Mouse (Mus musculus) kidney, postnatal 10 days (tissue): ENCODE data around the gene Kndc1.

ENCODE experiments used
- DNase-seq: peaks from one replicate; pipeline ENCODE4 v3.0.0; 2021; ENCODE audit warnings: mixed read lengths

Gene Kndc1

DNA sequence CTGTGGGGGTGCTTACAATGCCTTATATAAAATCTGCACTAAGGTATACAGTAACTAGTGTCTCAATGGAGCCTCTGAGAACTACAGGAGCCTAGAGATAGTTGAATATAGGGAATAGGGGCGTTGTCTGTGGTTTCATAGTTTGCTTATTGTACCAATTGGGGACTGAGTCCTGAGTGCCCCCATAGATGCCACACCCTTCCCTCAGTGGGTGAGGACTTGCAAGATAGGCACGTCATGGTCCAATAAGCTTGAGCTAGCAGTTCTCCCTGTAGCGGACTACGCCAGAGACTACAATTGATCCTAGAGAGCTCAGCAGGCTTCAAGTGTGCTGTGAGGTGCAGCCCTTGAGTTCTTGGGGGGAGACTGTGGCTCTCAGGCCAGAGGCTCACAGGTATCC is 61.0 kb downstream of the Kndc1 start:
- DNase-seq, result no peak

DNA sequence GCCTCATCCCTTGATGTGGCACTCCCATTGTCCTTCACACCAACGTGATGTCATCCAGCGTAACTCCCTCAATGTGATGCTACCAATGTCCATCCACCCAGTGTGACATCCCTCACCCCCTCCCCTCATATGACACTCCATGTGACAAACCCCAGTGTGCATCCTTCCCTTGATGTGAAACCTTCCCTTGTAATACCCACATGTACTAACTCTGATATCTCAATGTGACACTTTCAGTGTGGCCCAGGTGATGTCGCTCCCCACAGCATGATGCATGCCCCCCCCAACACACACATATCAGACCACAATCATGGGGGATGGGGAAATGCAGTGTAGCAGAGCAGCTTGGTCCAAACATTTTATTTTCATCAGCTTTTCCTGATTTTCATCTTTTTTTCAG is 62.2 kb downstream of the Kndc1 start:
- no peak for DNase-seq

DNA sequence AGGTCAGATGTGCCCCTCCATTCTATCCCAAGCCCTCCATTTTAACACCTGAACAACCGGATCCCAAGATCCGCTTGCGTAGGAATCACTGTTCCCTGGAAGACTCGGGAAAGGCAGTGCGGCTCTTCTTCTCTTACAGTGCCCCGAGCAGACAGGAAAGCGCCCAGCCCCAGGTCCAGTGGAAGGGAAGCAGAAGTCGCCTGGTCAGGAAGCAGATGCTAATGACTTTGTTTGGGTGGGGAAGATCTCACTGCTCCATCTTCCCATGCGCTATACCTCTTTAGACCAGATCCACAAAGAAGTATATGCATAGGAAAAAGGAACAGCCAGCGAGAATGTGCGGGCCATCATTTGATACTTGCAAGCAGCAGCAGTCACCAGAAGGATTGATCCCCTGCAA is 62.9 kb downstream of the Kndc1 start:
- peak; percentile 48 for DNase-seq

DNA sequence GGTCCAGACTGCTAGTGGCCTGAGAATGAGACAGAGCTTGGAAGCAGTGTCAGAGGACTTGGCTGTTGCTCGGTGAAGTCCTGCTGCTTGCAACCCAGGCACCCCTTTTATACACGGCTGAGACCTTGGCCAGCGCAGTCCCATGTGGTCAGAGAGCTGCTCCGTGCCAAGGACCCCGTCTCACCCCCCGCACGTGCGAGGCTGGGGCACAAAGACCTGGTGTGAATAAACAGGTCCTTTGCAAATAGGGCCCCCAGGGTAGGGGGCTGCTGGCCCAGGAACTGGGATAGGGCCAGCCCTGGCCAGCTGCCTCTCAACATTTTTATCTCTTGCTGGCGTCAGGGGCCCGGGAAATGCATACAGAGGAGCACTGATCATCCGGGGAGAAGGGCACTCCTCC is 63.5 kb downstream of the Kndc1 start:
- DNase-seq, result no peak

DNA sequence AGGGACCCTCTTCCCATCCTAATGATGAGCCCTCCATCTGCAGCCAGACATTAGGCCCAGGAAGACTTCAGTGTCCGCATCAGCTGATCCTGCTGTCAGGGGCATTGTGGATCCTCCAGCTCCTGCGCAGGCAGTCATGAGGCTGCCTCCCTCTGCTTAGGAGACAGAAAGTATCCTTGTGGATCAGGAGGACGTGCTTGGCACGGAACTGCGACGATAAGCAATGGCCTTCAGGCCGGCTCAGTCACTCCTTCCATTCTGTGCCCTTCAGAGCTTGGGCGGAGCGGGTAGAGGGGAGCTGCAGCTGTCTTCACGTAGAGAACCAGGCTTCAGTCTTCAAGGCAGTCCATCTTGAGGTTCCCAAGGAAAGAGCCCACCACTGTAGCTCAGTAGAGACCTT is 66.6 kb downstream of the Kndc1 start:
- DNase-seq, result no peak

DNA sequence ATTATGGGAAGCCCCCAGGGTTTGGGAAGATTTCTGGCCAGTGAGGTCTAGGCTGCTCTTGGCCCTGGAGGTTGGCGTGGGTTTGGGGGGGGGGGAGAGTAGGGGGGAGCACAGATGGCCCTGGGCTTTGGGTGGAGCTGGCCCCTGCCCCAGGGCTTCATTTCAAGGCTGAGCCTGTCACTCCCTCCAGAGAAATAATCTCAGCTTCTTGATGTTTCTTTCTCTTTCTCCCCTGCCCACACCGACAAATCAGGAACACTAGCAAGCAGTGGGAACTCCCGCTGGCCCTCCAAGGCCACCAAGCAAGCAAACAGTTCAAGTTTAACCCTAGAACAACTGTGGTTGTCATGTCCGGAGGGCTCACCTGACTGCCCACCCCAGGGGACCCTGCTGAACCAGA is 69.3 kb downstream of the Kndc1 start:
- DNase-seq, result no peak

DNA sequence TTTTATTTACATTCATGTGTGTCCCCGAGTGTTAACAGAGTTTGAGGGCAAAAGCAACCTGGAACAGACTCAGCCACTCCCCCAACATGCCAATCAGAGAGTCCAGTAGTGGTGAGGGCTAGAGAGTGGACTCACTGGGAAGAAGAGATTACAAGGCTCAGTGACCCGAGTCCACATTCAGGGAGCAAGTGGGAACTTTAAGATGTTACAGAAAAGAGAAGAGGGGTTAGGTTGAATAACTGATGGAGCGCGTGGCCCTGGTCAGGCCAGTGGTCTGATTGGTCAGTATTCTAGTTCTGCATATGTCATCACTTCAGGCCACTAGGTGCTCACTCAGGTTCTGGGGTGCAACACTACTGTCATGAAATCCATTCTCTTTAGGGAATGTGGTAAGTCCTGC is 72.7 kb downstream of the Kndc1 start:
- no peak for DNase-seq

DNA sequence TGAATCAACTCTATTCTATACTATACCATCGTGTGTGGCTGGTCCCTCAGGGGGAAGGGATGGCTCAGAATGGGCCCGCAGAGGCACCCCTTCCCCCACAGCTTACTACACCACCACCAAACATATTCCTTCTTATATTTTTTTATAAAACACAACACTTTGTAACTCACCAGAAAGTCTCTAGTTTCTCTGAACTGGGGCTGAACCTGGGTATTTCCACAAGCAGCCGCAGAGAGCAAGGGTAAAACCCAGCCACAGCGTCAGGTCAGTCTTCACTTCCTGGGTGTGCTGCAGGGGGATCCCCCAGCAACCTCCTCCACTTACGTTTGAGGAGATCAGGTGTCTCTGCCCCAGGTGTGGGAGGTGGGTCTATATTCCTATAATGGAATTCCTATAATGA is 73.9 kb downstream of the Kndc1 start:
- DNase-seq, result no peak

DNA sequence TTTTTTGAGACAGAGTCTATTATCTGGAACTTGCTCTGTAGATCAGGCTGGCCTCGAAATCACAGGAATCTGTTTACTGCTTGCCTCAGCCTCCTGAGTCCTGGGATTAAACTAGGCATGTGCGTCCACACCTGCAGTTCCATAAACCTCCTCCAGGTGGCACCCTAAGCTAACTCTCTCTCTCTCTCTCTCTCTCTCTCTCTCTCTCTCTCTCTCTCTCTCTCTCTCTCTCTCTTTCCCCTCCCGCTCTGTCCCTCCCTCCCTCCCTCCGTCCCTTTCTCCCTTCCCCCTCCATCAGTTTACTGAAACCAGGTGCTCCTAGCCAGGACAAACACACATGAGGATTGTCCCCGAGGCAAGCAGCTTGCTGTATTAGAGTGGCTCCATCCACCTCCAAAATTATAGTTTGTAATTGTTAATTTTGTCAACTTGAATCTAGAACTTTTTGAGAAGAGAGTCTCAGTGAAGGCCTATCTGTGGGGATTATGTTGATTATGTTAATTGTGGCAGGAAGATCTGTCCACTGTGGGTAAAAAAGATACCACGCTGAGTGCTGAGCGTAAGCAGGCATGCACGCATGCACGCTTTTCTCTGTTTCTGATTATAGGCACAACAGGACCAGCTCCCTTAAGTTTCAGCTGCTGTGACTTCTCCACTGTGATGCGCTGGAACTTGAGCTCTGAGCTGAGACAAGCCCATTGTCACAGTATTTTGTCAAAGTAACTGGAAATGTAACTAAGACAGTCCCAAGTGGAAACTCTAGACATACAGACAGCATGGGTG is 75.0 kb downstream of the Kndc1 start:
- peak; percentile 92 for DNase-seq

DNA sequence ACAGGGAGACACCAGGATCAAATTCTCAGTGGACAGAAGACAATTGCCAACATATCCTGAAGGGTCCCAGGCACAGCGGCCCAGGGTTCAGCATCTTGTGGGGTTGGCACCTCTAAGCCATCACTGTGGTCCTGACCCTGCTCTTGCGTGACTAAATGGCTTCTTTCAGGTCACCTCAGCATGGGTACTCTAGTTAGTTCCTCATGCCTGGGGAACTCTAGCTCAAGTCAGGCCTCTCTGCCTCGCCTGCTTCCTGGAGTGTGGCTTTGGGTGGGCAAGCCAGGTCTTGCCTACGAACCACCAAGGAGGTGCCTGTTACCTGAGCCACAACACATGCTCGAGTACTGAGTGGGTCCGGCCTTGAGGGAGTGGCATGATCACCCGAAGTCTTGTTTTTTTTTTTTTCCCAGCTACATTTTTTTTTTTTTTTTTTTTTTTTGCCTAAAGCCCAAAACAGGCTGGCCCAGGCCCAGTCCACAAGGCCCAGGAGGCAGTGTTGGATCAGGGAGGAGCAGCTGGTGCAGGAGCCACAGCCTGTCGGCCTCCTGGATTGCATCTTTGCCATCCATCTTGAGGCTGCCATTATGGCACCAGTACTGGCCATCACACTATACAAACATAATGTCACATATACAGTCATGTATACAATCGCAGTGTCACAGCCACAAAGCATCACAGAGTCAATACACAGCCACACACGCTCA is 75.9 kb downstream of the Kndc1 start:
- DNase-seq, result no peak

DNA sequence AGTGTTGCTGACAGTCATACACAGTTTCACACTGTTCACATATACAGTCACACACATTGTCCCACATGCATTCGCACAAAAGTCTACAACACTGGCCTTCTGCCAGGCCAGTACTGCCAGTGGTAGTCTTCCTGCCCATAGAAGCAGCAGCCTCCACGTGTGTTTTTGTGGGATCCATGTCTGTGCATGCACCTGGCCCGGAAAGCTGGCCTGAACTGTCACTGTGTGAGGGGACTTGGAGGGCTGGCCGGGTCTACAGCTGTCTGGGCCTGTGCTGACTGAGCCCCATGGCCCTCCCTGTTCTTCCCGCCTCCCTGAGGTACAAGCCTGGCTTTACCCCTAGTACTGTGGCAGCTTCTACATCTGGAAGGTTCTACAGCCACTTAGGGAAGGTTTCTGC is 76.5 kb downstream of the Kndc1 start:
- no peak for DNase-seq

DNA sequence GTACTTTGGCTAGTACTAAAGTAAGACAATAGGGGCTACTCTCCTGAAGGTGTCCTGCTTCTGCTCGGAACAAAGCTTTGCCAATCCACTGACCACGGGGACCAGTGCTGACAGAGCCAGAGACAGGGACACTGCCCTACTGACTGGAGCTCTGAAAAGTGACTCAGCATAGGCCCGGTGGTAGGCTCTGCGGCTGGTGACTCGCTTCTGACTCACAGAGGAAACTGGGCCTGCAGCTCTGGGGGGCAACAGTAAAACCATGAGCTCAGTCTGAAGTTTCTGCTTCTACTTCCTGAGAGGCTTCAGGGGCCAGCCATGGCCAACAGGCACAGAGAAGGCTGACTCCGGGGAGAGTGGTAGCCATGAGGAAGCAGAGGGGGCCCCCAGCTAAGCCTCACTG is 76.9 kb downstream of the Kndc1 start:
- DNase-seq, result no peak

DNA sequence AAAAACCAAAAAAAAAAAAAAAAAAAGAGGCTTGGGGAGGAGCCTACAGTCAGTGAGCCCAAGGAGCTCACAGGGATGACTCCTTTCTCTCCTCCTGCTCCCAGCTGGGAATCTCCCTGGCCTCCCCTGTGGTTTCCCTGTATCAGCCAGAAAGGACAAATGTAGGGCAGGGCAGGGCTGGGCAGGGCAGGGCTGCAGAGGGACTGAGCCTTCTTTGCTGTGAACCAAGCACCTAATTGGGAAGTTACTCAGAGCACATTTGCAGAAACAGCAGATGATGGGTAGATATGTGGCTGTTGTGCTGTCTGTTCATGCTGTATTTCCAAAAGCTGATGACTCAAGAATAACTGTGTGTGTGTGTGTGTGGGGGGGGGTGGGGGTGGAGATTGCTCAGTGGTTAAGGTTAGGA is 78.4 kb downstream of the Kndc1 start:
- no peak for DNase-seq

DNA sequence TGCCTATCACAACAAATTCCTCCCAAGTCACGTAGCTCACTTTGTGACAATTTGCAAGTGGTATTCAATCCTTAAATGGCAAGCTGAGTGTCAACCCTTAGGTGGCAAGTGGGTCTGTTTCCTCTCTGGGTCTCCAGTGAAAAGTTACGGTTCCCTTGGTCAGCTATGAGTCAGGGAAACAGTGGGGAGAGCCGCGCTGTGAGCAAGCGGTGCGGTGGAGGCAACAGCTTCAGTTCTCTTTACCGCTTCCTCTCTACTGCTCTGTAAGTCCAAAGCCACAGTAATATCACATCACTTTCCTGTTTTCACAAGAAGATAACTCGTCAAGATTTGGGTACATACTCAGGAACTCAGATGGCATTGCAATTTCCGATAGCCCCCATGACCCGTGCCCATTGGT is 79.8 kb downstream of the Kndc1 start:
- no peak for DNase-seq

DNA sequence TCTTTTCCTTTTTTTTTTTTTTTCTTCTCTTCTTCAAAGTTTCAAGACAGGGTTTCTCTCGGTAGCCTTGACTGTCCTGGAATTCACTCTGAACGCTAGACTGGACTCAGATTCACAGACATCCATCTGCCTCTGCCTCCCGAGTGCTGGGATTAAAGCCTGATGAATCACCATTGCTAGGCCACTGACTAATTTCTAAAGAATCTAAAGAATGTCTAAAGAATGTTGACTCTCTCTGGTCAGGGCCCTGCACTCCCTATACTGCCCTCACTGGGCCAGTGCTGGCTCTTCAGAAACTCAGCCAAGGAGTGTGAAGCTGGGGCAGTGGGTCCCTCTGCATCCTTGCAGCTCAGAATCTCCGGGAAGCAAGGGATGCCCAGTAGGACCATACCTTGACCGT is 81.0 kb downstream of the Kndc1 start:
- DNase-seq, result no peak

DNA sequence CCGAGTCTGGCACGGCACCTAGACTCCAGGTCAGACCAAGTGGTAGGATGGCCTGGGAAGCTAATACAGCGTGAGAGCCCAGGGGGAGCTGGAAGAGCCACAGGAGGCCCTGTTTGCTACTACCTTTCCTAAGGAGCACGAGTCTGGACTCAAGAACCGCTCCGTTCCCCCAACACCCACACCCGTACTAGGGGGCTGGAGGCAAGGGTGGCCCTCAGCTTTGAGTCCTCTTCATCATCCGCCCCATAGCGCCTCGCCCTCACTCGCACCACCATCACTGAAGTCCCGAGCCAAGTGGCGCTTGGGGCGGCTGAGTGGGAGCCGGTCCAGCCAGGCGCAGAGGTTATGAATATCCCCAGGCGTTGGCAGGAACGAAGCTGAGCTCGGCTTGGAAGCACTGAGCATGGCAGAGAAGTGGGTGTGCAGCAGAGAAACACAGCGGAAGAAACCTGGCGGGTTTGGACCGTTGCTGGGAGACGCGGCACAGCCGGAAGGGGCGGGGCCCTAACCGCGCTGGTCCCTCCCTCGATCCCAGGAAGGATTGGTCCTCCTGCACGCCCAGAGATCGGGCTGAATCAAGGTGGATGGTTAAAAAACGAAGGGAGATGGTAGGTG is 83.9 kb downstream of the Kndc1 start, which contains the start of gene 6430531B16Rik:
6430531B16Rik (minus strand) TSS at position 478 of the 615 bp plus-strand sequence.
- DNase-seq, result peak; percentile 87

DNA sequence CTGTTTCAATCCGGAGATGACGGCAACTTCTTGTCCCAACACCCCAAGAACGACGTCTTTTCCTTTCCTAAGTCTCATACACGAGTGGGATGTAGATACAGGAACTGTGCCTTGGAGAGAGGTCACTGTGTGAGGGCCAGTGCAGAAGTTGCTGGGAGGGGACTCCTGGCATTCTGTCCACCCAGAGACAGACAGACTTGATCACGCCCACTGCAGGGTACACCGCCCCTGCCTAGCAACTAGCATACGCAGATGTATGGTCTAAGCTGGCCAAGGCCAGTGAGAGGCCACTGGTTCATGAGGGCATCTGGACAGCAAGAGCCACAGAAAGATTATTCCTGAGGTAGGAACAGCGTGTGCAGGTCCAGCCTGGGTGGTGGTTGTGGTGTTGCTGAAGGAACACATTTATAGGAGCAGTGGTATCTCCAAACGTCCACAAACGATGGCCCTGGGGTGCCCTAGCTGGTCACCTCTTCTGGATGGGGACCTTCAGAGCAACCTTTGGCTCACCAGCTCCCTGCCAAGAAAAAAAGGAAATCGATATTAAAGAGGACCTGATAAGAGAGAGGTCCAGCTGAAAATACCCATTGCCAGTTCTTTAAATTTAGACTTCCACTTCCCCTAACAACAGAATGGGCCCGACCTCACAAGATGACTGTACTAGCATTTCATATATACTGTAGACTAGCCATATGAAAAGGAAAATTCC is 84.7 kb downstream of the Kndc1 start:
- DNase-seq, result peak; percentile 18

DNA sequence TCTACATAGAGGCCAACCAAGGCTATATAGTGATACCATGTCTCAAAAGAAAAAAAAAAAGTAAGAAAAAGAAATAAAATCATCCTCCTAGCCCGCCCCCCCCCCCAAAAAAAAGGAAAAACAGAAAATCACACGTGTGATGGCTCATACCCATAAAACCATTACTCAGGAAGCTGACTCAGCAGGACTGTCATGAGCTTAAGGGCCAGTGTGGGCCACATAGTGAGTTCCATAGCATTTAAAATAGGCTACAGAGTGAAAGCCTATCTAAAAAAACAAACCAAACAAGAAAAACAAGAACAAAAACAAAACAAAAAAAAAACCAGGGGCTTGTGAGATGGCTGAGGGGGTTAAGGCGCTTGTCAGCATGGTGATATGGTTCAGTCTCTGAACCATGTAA is 86.3 kb downstream of the Kndc1 start:
- no peak for DNase-seq

DNA sequence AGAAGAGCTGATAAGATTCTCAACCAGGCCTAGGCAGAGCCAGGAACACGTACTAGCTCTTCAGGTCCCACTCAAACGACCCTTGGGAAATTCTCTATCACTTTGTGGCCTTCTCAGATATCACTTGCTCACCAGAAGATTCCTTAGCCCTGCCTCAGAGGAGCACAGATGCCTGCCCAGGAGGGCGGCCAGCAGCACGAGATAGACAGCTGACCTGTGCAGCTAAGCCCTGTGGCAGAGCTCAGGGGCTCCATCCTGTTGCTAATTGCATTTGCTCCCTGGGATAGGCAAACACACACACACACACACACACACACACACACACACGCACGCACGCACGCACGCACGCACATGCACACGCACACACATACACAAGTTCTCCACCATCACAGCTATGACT is 87.6 kb downstream of the Kndc1 start:
- no peak for DNase-seq

DNA sequence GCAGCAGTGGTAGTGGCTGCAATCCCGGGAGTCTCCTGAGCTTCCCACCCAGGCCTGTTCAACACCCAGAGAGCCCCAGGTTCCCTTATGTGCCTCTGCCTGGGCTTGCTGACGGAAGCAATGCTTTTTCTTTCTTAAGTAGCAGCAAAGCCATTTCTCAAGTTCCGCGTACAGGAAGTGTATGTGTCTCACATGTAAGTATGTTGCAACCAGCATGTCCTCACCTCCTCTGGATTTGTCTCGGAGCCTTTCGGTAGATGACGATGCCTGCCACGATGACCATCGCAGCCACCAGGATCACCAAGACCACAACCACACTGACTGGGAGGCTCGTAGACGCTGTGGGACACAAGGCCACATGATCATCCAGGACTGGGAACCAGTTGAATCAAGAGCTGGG is 90.0 kb downstream of the Kndc1 start:
- DNase-seq, result no peak

DNA sequence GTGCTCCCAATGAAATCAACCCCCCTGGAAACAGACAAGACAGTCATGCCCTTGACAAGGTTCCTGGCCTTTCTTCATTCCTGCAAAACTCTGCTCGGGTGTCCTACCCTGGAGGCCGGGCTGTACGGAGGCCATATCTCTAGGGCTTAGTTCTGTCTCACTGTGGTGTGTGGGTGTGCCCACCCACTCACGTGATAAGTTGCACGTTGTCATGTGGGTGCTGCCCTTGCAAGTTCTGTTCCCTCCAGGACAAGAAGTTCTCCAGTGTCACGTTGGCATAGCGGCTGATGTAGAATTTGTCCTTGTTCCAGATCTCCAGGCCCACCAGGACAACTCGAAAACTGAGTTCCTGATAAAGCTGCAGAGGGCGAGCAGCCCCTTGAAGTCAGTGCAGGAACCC is 93.8 kb downstream of the Kndc1 start:
- DNase-seq, result no peak

DNA sequence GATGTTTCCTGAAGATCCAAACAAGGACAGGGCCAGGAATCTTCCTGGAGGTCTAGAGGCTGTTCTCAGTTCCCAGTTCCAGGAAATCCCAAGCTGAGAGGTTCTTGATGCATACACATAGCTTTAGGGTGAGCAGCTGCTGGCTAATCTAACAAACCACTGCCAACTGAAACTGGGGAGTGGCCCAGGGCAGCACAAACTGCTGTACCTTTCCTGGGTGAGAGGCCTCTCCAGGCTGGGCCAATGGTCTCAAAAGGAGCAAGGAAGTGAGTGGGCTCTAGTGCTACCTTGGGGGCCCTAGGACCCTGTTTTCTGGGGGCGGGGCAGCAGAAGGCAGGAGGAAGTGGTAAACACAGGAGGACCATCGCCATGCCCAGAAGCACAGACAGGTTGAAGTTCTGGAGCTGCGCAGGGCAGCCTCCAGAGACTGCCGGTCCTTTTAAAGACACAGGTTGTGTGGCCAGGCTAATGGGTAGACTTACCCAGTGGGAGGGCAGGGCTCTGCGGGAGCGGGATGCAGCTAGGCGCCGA is 96.4 kb downstream of the Kndc1 start:
- no peak for DNase-seq
